Mouse (Mus musculus) liver, embryonic 11.5 days (tissue): Measurements from ENCODE around the gene Tmem37. TPM values are rescaled to one million over a fixed set of nuclear protein-coding genes. Genes with fewer than 3 reads are reported as not detected.

Source experiments
- ATAC-seq: fragments of 200-750 bp; cut with Nextera tagmentation; replicated peaks from 2 replicates; pipeline ENCODE4 v1.8.0; 2017; ENCODE audit warnings: moderate number of reproducible peaks, mild to moderate bottlenecking, moderate TSS enrichment, moderate library complexity; ENCODE audit not compliant: low FRiP score
- DNase-seq: peaks from one replicate; pipeline ENCODE4 v3.0.0-alpha.2; 2017; ENCODE audit warnings: low spot score
- H3K27ac ChIP-seq: fragments of 300-500 bp; sonication (generic); 2 replicates; pipeline ENCODE4 v1.5.1; 2014; ENCODE audit warnings: mild to moderate bottlenecking, low read depth, low read length, control low read depth
- H3K27me3 ChIP-seq: fragments of 300-500 bp; sonication (generic); replicated peaks from 2 replicates; pipeline ENCODE4 v1.6.1; 2014; ENCODE audit warnings: low read length, mixed read lengths; ENCODE audit not compliant: control insufficient read depth, insufficient read depth
- H3K36me3 ChIP-seq: fragments of 300-500 bp; sonication (generic); 2 replicates; pipeline ENCODE4 v1.6.1; 2014; ENCODE audit warnings: mild to moderate bottlenecking, low read length, moderate library complexity, mixed read lengths; ENCODE audit not compliant: control insufficient read depth, insufficient read depth
- H3K4me1 ChIP-seq: fragments of 300-500 bp; sonication (generic); replicated peaks from 2 replicates; pipeline ENCODE4 v1.6.1; 2014; ENCODE audit warnings: low read length, mixed read lengths; ENCODE audit not compliant: control insufficient read depth, insufficient read depth
- H3K4me2 ChIP-seq: fragments of 300-500 bp; sonication (generic); 2 replicates; pipeline ENCODE4 v1.6.1; 2014; ENCODE audit warnings: mild to moderate bottlenecking, control low read depth, moderate library complexity
- H3K4me3 ChIP-seq: fragments of 300-500 bp; sonication (generic); 2 replicates; pipeline ENCODE4 v1.5.1; 2014; ENCODE audit warnings: low read depth, low read length, control low read depth
- H3K9ac ChIP-seq: fragments of 300-500 bp; sonication (generic); 2 replicates; pipeline ENCODE4 v1.6.1; 2014; ENCODE audit warnings: low read depth, low read length, control low read depth
- H3K9me3 ChIP-seq: fragments of 300-500 bp; sonication (generic); 2 replicates; pipeline ENCODE4 v1.6.1; 2016; ENCODE audit warnings: low read length, inconsistent platforms, mixed read lengths; ENCODE audit not compliant: control insufficient read depth
- WGBS: fragments of 180-500 bp; shearing (Covaris S2); extraction: QIAGEN DNeasy Blood & Tissue Kit; methylation state at CpG from one replicate; pipeline ENCODE4 v1.1.7; 2014; 5-methylcytosine and 5-hydroxymethylcytosine counted together
- polyA plus RNA-seq: library from polyadenylated mRNA; unstranded; fragments of >200 nt; fragmentation: Nextera tagmentation; extraction: Ambion mirVana; gene quantifications from 2 replicates; pipeline ENCODE4 v1.2.1, GENCODE M21; 2014

Gene Tmem37
- polyA plus RNA-seq, 1 experiment from 2014 or later = 40.7 TPM

- Histone ChIP-seq H3K9me3 (no peaks in the 10 kb centered on the region), H3K27me3 (no peaks in the 10 kb centered on the region), H3K36me3 (no peaks in the 10 kb centered on the region), H3K4me1 (no peaks in the 10 kb centered on the region), H3K4me2 (no peak overlapping the region), H3K4me3 (no peak overlapping the region), H3K27ac (no peak overlapping the region), H3K9ac (no peak overlapping the region)
- WGBS = 58% methylated on average over 9 of the region's 9 CpGs
- DNase-seq (no peak), ATAC-seq (no peak)
Measured at GRCm38 (mm10) chr1:120038594-120038993, 35.3 kb downstream of the Tmem37 start.

- no peaks in the 10 kb centered on the region for H3K27me3 ChIP-seq
- DNase-seq (no peak), ATAC-seq (no peak)
- no peak overlapping the region for H3K4me3 ChIP-seq
- H3K4me1 ChIP-seq = no peaks in the 10 kb centered on the region
- H3K9ac ChIP-seq = no peak overlapping the region
- 70% methylated on average over 9 of the region's 9 CpGs for WGBS
- no peaks in the 10 kb centered on the region for H3K36me3 ChIP-seq
- H3K4me2 ChIP-seq = no peak overlapping the region
- H3K27ac ChIP-seq = no peak overlapping the region
- no peaks in the 10 kb centered on the region for H3K9me3 ChIP-seq
Measured at GRCm38 (mm10) chr1:120037021-120037683, 36.7 kb downstream of the Tmem37 start.

- 81% methylated on average over 7 of the region's 7 CpGs for WGBS
Measured at GRCm38 (mm10) chr1:120035456-120036034, 38.3 kb downstream of the Tmem37 start.

DNA sequence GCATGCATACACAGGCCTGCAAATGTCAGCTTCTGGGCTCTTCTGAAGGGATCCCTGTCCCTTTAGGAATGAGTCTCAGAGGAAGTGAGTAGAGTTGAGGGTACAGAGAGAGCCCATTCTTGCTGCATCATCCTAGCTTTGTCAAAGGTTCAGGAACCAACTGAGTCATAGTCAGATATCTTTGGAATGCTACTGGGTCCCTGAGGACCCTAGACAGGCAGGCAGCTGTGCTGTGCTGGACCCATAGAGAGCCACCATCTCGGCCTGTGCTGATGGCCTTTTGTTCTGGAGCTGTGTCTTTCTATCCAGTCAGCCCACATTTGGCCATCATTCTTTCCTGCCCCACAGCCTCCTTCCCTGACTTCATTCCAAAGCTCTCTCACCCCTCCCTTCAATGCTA lies 39.1 kb downstream of the Tmem37 start:
- Histone ChIP-seq H3K4me3 (no peak overlapping the region), H3K9ac (no peak overlapping the region), H3K4me1 (no peaks in the 10 kb centered on the region), H3K27me3 (no peaks in the 10 kb centered on the region), H3K36me3 (no peaks in the 10 kb centered on the region), H3K4me2 (no peak overlapping the region), H3K9me3 (no peaks in the 10 kb centered on the region), H3K27ac (no peak overlapping the region)
- ATAC-seq (no peak), DNase-seq (no peak)
- WGBS = 72% methylated on average over 1 of the region's 1 CpGs

More at GRCm38 (mm10) chr1:120035456-120036034, 38.3 kb downstream of the Tmem37 start:
- Histone ChIP-seq H3K27ac (no peak overlapping the region), H3K9me3 (no peaks in the 10 kb centered on the region), H3K27me3 (no peaks in the 10 kb centered on the region), H3K36me3 (no peaks in the 10 kb centered on the region), H3K9ac (no peak overlapping the region), H3K4me1 (no peaks in the 10 kb centered on the region), H3K4me3 (no peak overlapping the region), H3K4me2 (no peak overlapping the region)
- no peak for DNase-seq
- no peak for ATAC-seq

GRCm38 (mm10) chr1:120033469-120033854 lies 40.4 kb downstream of the Tmem37 start:
- no peak overlapping the region for H3K4me3 ChIP-seq
- H3K27ac ChIP-seq = no peak overlapping the region
- no peaks in the 10 kb centered on the region for H3K4me1 ChIP-seq
- ATAC-seq (no peak), DNase-seq (no peak)
- H3K36me3 ChIP-seq = no peaks in the 10 kb centered on the region
- H3K4me2 ChIP-seq = no peak overlapping the region
- no peaks in the 10 kb centered on the region for H3K9me3 ChIP-seq
- H3K9ac ChIP-seq = no peak overlapping the region
- H3K27me3 ChIP-seq = no peaks in the 10 kb centered on the region
- WGBS = 79% methylated on average over 2 of the region's 2 CpGs

DNA sequence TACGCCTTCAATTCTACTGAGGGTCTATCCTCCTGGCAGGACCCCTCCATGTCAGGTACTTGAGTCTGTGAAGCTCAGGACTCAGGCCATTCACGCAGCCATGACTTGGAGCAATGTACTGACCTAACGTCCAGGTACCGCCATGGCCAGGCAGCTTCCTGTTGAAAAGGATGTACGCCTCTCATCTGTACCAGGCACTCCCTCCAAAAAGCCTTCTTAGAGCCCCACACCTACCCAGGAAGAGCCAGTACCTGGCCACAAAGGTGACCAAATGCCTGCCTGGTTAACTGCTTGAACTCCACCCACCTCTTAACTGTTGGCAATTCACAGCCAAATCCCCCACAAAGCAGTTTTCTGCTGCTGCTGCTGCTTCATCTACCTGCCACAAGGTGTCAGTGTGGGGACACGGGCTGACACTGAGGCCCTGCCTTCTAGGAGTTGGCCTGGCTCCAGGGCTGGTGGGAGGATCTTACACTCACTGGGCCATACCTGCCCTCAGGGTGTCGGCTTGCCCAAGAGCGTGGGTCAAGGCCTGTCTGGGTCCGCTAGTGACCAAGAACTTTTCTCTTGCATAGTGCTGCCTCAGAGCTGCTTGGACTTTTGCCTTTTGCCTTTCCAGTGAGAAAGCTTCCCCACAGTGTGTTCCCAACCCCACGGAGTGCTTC lies 40.9 kb downstream of the Tmem37 start:
- Histone ChIP-seq H3K36me3 (no peaks in the 10 kb centered on the region), H3K4me1 (no peaks in the 10 kb centered on the region), H3K4me3 (no peak overlapping the region), H3K9ac (no peak overlapping the region), H3K4me2 (no peak overlapping the region), H3K27me3 (no peaks in the 10 kb centered on the region), H3K27ac (no peak overlapping the region), H3K9me3 (no peaks in the 10 kb centered on the region)
- ATAC-seq = peak; percentile 75
- peak; percentile 61 for DNase-seq
- 41% methylated on average over 10 of the region's 10 CpGs for WGBS

GRCm38 (mm10) chr1:120030474-120030873 lies 43.4 kb downstream of the Tmem37 start:
- no peaks in the 10 kb centered on the region for H3K27me3 ChIP-seq
- ATAC-seq = no peak
- 83% methylated on average over 3 of the region's 3 CpGs for WGBS

DNA sequence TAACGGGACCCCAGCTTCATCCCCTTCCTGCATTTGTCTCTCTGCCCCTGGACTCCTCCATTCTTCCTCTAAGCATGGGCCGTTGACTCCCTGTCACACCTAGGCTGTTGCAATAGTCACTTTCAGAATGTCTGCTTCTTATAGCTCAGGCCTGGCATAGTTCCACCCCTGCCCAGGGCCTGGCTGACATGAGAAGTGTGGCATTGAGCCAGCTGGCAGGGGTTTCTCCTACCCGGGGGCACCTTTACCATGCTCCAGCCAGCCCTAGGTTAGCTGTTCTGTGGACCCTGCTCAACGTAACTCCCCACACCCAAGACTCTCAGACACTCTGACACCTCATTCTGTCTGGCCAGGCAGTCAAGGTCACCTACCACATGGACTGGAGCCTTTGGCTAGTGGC lies 46.2 kb downstream of the Tmem37 start:
- no peak for DNase-seq
- Histone ChIP-seq H3K9me3 (no peaks in the 10 kb centered on the region), H3K4me2 (no peak overlapping the region), H3K27me3 (no peaks in the 10 kb centered on the region), H3K9ac (no peak overlapping the region), H3K4me3 (no peak overlapping the region), H3K27ac (no peak overlapping the region), H3K4me1 (no peaks in the 10 kb centered on the region), H3K36me3 (no peaks in the 10 kb centered on the region)
- 66% methylated on average over 4 of the region's 4 CpGs for WGBS
- no peak for ATAC-seq

More at GRCm38 (mm10) chr1:120030474-120030873, 43.4 kb downstream of the Tmem37 start:
- Histone ChIP-seq H3K9me3 (no peaks in the 10 kb centered on the region), H3K9ac (no peak overlapping the region), H3K4me1 (no peaks in the 10 kb centered on the region), H3K36me3 (no peaks in the 10 kb centered on the region), H3K27ac (no peak overlapping the region), H3K4me2 (no peak overlapping the region), H3K4me3 (no peak overlapping the region)
- DNase-seq = no peak

DNA sequence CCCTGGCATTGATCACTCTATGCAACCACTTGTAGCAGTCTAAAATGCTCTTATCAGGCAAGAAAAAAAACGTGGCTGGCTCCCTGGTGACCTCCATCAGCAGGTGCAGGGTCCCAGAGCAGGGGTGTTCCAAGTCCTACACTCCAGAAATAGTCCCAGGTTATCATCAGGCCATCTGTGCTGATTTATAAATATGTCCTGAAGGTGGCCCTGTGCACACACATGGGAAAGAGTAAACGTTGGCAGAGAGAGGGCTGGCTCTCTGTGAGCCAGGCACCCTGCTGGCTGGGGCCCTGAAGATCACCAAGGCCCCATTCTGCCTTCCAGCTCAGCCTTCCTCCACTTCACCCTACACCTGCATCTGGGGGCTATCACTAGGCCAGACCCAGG lies 48.8 kb downstream of the Tmem37 start:
- H3K27me3 ChIP-seq = no peaks in the 10 kb centered on the region
- DNase-seq (no peak), ATAC-seq (no peak)
- H3K9me3 ChIP-seq = no peaks in the 10 kb centered on the region
- H3K9ac ChIP-seq = no peak overlapping the region
- H3K27ac ChIP-seq = no peak overlapping the region
- no peaks in the 10 kb centered on the region for H3K4me1 ChIP-seq
- no peak overlapping the region for H3K4me3 ChIP-seq
- no peak overlapping the region for H3K4me2 ChIP-seq
- WGBS = 19% methylated on average over 2 of the region's 2 CpGs
- H3K36me3 ChIP-seq = no peaks in the 10 kb centered on the region
